Mouse (Mus musculus): ENCODE data around the gene Ms4a3.

Gene Ms4a3

GRCm38 (mm10) chr19:11589205-11589604, 51.4 kb downstream of the Ms4a3 start:
- DNase-seq (ENCODE audit: low spot score): no peak
